Mouse (Mus musculus) thymus, postnatal 0 days (tissue): Measurements from ENCODE around the gene 4833420G17Rik. TPM values are rescaled to one million over a fixed set of nuclear protein-coding genes. Genes with fewer than 3 reads are reported as not detected.
"Not testable (repeated sequence)": the region's sequence is repeated elsewhere in the genome, so short reads cannot be mapped to it uniquely, and the experiment has no call there.

ENCODE experiments used
- DNase-seq: peaks from one replicate; pipeline ENCODE4 v3.0.0-alpha.2; 2015; ENCODE audit warnings: low spot score
- polyA plus RNA-seq: library from polyadenylated mRNA; unstranded; fragments of >200 nt; fragmentation: Nextera tagmentation; extraction: Ambion mirVana; gene quantifications from 2 replicates; pipeline ENCODE4 v1.2.1, GENCODE M21; 2015

The 4833420G17Rik gene
- polyA plus RNA-seq: 71.9 and 91.0 TPM in 2 replicates

GRCm38 (mm10) chr13:119462596-119463560 is at the start of gene 4833420G17Rik:
TSS of gene 4833420G17Rik (plus strand) at chr13:119462768.
- DNase-seq: peak; percentile 92

- DNase-seq: no peak
Observed at GRCm38 (mm10) chr13:119413026-119413425, 49.5 kb upstream of the 4833420G17Rik start.

- DNase-seq: no peak
Observed at GRCm38 (mm10) chr13:119418479-119418878, 44.1 kb upstream of the 4833420G17Rik start.

GRCm38 (mm10) chr13:119430164-119430563 is 32.4 kb upstream of the 4833420G17Rik start:
- peak; percentile 37 for DNase-seq

- DNase-seq: no peak
Observed at GRCm38 (mm10) chr13:119432041-119432440, 30.5 kb upstream of the 4833420G17Rik start.

- DNase-seq: no peak
Observed at GRCm38 (mm10) chr13:119434359-119434758, 28.2 kb upstream of the 4833420G17Rik start.

- no peak for DNase-seq
Observed at GRCm38 (mm10) chr13:119442244-119442643, 20.3 kb upstream of the 4833420G17Rik start.

GRCm38 (mm10) chr13:119453563-119453962 is 9.0 kb upstream of the 4833420G17Rik start:
- DNase-seq: no peak

- DNase-seq: no peak
Observed at GRCm38 (mm10) chr13:119455082-119455481, 7.5 kb upstream of the 4833420G17Rik start.

- DNase-seq: no peak
Observed at GRCm38 (mm10) chr13:119456342-119456741, 6.2 kb upstream of the 4833420G17Rik start.

GRCm38 (mm10) chr13:119461900-119462595 is 520 bp upstream of the 4833420G17Rik start:
- DNase-seq: no peak

- DNase-seq: no peak
Observed at GRCm38 (mm10) chr13:119476631-119477030, 14.1 kb downstream of the 4833420G17Rik start.

- DNase-seq: no peak
Observed at GRCm38 (mm10) chr13:119477789-119478188, 15.2 kb downstream of the 4833420G17Rik start.

- DNase-seq: no peak
Observed at GRCm38 (mm10) chr13:119487354-119487753, 24.8 kb downstream of the 4833420G17Rik start.

GRCm38 (mm10) chr13:119487880-119488580 is 25.5 kb downstream of the 4833420G17Rik start, which contains the start of the genes Tmem267 and 3110070M22Rik:
TSS of gene Tmem267 (plus strand) at chr13:119488039.
TSS of gene 3110070M22Rik (minus strand) at chr13:119488383.
- DNase-seq: peak; percentile 67

GRCm38 (mm10) chr13:119492083-119492482 is 29.5 kb downstream of the 4833420G17Rik start:
- DNase-seq: peak; percentile 18

- DNase-seq: not testable (repeated sequence)
Observed at GRCm38 (mm10) chr13:119494938-119495337, 32.4 kb downstream of the 4833420G17Rik start.
